Mouse (Mus musculus) lung, adult 10 weeks (tissue): Measurements from ENCODE around the gene Dph6. TPM values are rescaled to one million over a fixed set of nuclear protein-coding genes. Genes with fewer than 3 reads are reported as not detected.

Experiments used
- polyA plus RNA-seq: library from polyadenylated mRNA; stranded (reverse); fragments of 350-450 nt; fragmentation: Illumina TruSeq; extraction: RNeasy Lipid Tissue Mini Kit (QIAGEN cat#74804); gene quantifications from one replicate; pipeline ENCODE4 v1.2.3, GENCODE M21; 2014; ENCODE audit warnings: low read depth, low replicate concordance; ENCODE audit not compliant: insufficient read depth

The Dph6 gene
- 5.9 TPM for polyA plus RNA-seq

DNA sequence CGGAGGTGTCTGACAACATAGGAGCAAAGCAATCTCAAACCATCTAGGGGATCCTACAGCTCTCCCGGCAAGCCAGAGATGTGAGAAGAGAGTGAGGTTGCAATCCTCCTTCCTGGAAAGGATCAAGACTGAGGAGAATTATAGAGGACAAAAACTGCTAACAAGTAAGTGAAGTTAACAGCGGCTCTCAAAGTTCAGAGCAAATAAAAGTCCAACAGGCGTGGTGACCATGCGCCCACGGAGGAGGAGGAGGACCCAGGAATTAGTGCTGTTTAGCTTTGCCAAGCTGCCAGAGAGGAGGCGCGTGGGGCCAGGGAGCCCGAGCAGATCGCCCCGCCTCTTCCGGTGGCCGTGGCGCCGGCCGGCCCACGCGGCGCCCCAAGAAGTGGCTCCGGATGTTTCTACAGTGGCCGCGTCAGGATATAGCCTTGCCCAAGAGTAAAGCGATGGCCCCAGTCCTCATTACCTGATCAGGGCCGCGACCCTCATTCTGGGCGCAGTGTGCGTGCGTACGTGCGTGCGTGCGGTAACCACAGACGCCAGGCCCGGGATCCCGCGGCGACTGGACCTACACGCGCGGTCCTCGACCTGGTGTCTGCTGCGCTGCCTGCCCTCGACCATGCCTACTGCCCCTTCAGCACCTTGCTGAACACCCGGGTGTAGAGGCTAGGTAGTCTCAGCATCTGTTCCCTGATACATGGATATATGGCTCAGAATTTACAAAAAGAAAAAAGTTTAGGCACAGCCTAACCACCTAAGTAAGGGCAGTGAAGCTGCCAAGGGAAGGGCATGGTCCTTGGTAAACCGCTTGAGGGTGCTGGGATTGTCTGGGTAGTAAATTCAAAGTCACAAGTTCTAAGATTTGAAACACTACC is at the start of gene Dph6:
Gene Dph6, minus strand, starts transcription at position 600 of the 875 bp plus-strand sequence.

